Mouse (Mus musculus): ENCODE results near the gene Gimap7. TPM values are rescaled to one million over a fixed set of nuclear protein-coding genes. Genes with fewer than 3 reads are reported as not detected.

The Gimap7 gene
- polyA plus RNA-seq, 1 experiment from 2014 or later = 0.23 TPM

DNA sequence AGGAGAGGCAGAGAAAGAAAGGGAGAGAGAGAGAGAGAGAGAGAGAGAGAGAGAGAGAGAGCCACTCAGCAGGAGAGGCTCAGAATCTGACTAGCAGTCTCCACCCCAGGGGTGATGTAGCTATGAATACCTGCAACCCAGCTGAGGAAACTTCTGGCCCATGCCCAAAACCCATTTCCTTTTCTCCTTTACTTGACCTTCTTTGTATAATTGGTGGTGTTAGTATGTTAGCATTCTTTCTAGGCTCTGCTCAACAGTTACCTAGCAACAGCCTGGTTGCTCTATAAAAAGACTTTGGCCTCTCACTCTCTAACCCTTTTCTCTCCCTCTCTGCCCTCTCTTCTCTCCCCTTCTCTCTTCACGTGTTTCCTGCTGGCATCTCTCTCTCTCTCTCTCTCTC, 7.1 kb downstream of the Gimap7 start:
- no peaks in the 10 kb centered on the region for H3K9me3 ChIP-seq (replicated peaks)
- peaks cover 9% of the 10 kb centered on the region for H3K4me1 ChIP-seq (replicated peaks)
- no peak overlapping the region for H3K4me3 ChIP-seq
- H3K4me2 ChIP-seq = no peak overlapping the region
- ATAC-seq (replicated peaks; ENCODE audit: insufficient number of reproducible peaks, insufficient read depth, low FRiP score, low read depth) = peak; percentile 74
- WGBS = 0% methylated on average over 1 of the region's 1 CpGs
- no peak overlapping the region for H3K9ac ChIP-seq
- no peaks in the 10 kb centered on the region for H3K36me3 ChIP-seq
- no peaks in the 10 kb centered on the region for H3K27me3 ChIP-seq
- peak overlapping the region; percentile 47 for H3K27ac ChIP-seq

DNA sequence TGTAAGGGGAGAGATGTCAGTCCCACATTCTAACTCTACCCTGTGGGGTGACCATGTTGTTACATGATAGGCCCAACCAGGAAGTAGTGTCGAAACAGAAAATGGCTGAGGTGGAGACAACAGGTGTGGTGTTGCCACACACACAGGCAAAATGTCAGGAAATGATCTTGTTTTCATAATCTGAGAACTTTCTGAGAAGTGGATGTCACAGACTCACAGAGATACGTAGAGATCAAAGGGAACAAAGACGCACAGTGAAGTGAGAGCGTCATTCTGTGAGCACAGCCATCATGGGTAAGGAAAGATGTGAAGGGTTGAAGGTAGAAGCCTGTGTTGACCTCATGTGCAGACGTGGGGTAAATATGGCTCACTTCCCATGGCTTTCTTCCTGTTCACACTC, 9.3 kb downstream of the Gimap7 start:
- Histone ChIP-seq H3K4me2 (no peak overlapping the region), H3K27ac (no peak overlapping the region), H3K4me3 (no peak overlapping the region), H3K9me3 (replicated peaks) (no peaks in the 10 kb centered on the region), H3K27me3 (no peaks in the 10 kb centered on the region), H3K36me3 (no peaks in the 10 kb centered on the region), H3K4me1 (replicated peaks) (peaks cover 9% of the 10 kb centered on the region), H3K9ac (no peak overlapping the region)
- ATAC-seq (replicated peaks; ENCODE audit: insufficient number of reproducible peaks, insufficient read depth, low FRiP score, low read depth) = no peak
- 89% methylated on average over 5 of the region's 5 CpGs for WGBS

- WGBS = 36% methylated on average over 8 of the region's 8 CpGs
- Histone ChIP-seq H3K9me3 (replicated peaks) (no peaks in the 10 kb centered on the region), H3K9ac (no peak overlapping the region), H3K27me3 (no peaks in the 10 kb centered on the region), H3K4me3 (no peak overlapping the region), H3K36me3 (no peaks in the 10 kb centered on the region), H3K4me1 (replicated peaks) (no peaks in the 10 kb centered on the region), H3K4me2 (no peak overlapping the region), H3K27ac (no peak overlapping the region)
- ATAC-seq (replicated peaks; ENCODE audit: insufficient number of reproducible peaks, insufficient read depth, low FRiP score, low read depth) = no peak
These were observed 14.5 kb downstream of the Gimap7 start for GRCm38 (mm10) chr6:48732864-48733304.

- Histone ChIP-seq H3K4me2 (no peak overlapping the region), H3K9me3 (replicated peaks) (no peaks in the 10 kb centered on the region), H3K36me3 (no peaks in the 10 kb centered on the region), H3K9ac (no peak overlapping the region), H3K4me3 (no peak overlapping the region), H3K27ac (no peak overlapping the region), H3K4me1 (replicated peaks) (no peaks in the 10 kb centered on the region), H3K27me3 (no peaks in the 10 kb centered on the region)
- ATAC-seq (replicated peaks; ENCODE audit: insufficient number of reproducible peaks, insufficient read depth, low FRiP score, low read depth) = no peak
- WGBS = 87% methylated on average over 1 of the region's 1 CpGs
These were observed 15.2 kb downstream of the Gimap7 start for GRCm38 (mm10) chr6:48733660-48734059.

DNA sequence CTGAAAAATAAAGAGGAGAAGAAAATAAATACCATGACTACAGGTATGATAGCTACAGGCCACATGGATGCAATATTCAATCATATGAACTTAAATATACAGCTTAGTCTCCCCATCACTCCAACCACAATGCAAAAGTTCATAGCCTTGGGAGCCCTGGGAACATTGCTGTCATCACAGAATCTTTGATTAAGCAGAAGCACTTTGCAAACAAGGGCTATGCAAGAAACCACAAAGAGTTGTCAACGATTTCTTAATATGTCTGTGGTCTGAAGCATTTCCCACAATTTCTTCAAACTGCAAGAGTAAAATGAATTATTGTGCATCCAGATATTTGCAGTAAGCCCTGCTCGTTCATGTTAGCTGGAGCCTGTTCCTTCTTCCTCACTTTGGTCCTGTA, 18.6 kb downstream of the Gimap7 start:
- H3K36me3 ChIP-seq = no peaks in the 10 kb centered on the region
- no peak for ATAC-seq (replicated peaks; ENCODE audit: insufficient number of reproducible peaks, insufficient read depth, low FRiP score, low read depth)
- no peak overlapping the region for H3K27ac ChIP-seq
- no peak overlapping the region for H3K4me2 ChIP-seq
- H3K9me3 ChIP-seq (replicated peaks) = no peaks in the 10 kb centered on the region
- no peak overlapping the region for H3K4me3 ChIP-seq
- peaks cover 11% of the 10 kb centered on the region for H3K27me3 ChIP-seq
- no peak overlapping the region for H3K9ac ChIP-seq
- H3K4me1 ChIP-seq (replicated peaks) = 0 out of 2 replicates have a peak, but pooled peaks cover 2% of the 10 kb centered on the region
- 66% methylated on average over 2 of the region's 2 CpGs for WGBS

GRCm38 (mm10) chr6:48737688-48738087, 19.3 kb downstream of the Gimap7 start:
- H3K27ac ChIP-seq = no peak overlapping the region
- H3K36me3 ChIP-seq = no peaks in the 10 kb centered on the region
- H3K4me1 ChIP-seq (replicated peaks) = peaks cover 8% of the 10 kb centered on the region
- WGBS = 74% methylated on average over 5 of the region's 5 CpGs
- no peak overlapping the region for H3K4me3 ChIP-seq
- H3K27me3 ChIP-seq = peaks cover 17% of the 10 kb centered on the region
- no peaks in the 10 kb centered on the region for H3K9me3 ChIP-seq (replicated peaks)
- no peak for ATAC-seq (replicated peaks; ENCODE audit: insufficient number of reproducible peaks, insufficient read depth, low FRiP score, low read depth)
- no peak overlapping the region for H3K4me2 ChIP-seq
- H3K9ac ChIP-seq = no peak overlapping the region

DNA sequence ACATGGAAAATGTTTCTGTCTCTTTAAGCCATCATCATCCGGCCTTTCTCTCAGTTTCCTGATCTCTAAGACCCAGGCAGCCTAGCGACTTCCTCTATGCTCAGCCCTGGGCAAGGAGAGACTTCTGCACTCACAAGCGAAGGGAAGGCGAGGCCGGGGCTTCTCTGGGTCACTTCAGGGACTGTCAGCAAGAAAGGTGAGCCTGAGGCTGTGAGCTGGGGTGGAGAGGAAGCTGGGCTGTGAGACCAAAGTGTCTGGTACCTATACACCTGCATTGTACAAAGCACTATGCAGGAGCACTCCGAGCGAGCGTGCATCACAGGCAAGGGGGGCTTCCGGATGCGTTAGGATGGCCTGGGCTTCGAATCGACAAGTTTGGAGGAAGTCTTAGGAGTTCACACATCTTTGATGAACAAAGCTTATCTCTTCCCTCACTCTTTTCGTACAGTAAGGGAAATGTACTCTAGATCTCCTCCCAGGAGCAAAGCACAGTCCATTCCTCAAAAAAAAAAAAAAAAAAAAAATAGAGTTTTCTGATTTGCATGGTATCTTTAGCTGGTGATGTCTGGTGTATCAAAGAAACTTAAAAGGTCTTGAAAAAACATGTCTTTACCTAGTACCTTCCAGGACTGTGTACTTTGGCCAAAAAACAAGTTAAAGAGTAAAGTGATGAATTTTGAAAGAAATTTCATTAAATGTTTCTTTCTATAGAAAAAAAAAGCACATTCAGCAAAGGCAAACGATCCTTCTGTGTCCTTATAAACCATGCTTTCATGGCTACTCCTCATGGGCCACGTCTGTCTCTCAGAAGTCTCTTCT, 20.7 kb downstream of the Gimap7 start, which contains the start of gene Gimap1:
Gene Gimap1, plus strand, starts transcription at position 94 of the 819 bp plus-strand sequence.
- Histone ChIP-seq H3K4me3 (peak within 1 kb of the TSS; percentile 46), H3K4me2 (peak within 1 kb of the TSS; percentile 70), H3K27ac (peak within 1 kb of the TSS; percentile 82), H3K9me3 (replicated peaks) (no peaks in the 10 kb centered on the region), H3K9ac (peak within 1 kb of the TSS; percentile 45), H3K27me3 (peaks cover 25% of the 10 kb centered on the region), H3K4me1 (replicated peaks) (peaks cover 12% of the 10 kb centered on the region), H3K36me3 (no peaks in the 10 kb centered on the region)
- ATAC-seq (replicated peaks; ENCODE audit: insufficient number of reproducible peaks, insufficient read depth, low FRiP score, low read depth) = peak; percentile 59; the same call in 1 of the 2 replicates
- 61% methylated on average over 15 of the region's 15 CpGs for WGBS

DNA sequence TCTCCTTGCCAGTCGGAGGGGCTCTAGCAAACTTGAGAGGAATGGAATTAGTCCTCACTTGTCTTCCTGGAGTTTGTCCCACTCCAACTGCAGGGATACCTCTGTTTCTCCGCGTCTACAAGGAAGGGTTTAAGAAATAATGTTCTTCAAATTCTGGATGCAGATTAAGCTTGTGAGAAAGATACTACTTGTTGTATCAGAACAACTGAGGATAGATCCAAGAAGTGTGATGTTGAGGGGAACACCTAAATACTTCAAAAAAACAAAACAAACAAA, 21.3 kb downstream of the Gimap7 start:
- peak overlapping the region; percentile 82; the same call in 1 of the 2 replicates for H3K27ac ChIP-seq
- H3K9me3 ChIP-seq (replicated peaks) = no peaks in the 10 kb centered on the region
- peak overlapping the region; percentile 70; the same call in 1 of the 2 replicates for H3K4me2 ChIP-seq
- peaks cover 25% of the 10 kb centered on the region for H3K27me3 ChIP-seq
- peak overlapping the region; percentile 31 for H3K4me3 ChIP-seq
- WGBS = 65% methylated on average over 3 of the region's 3 CpGs
- peaks cover 12% of the 10 kb centered on the region for H3K4me1 ChIP-seq (replicated peaks)
- peak overlapping the region; percentile 29 for H3K9ac ChIP-seq
- no peak for ATAC-seq (replicated peaks; ENCODE audit: insufficient number of reproducible peaks, insufficient read depth, low FRiP score, low read depth)
- no peaks in the 10 kb centered on the region for H3K36me3 ChIP-seq

- 44% methylated on average over 3 of the region's 3 CpGs for whole genome bisulfite sequencing
These were observed 22.2 kb downstream of the Gimap7 start for GRCm38 (mm10) chr6:48740501-48741169.

GRCm38 (mm10) chr6:48741273-48741672, 22.9 kb downstream of the Gimap7 start:
- H3K36me3 ChIP-seq = no peaks in the 10 kb centered on the region
- peak overlapping the region; percentile 70 for H3K4me2 ChIP-seq
- peaks cover 12% of the 10 kb centered on the region for H3K4me1 ChIP-seq (replicated peaks)
- 24% methylated on average over 3 of the region's 3 CpGs for WGBS
- no peak for ATAC-seq (replicated peaks; ENCODE audit: insufficient number of reproducible peaks, insufficient read depth, low FRiP score, low read depth)
- H3K4me3 ChIP-seq = peak overlapping the region; percentile 4; the same call in 1 of the 2 replicates
- peaks cover 31% of the 10 kb centered on the region for H3K27me3 ChIP-seq
- H3K27ac ChIP-seq = peak overlapping the region; percentile 82; the same call in 1 of the 2 replicates
- H3K9ac ChIP-seq = no peak overlapping the region
- H3K9me3 ChIP-seq (replicated peaks) = no peaks in the 10 kb centered on the region

More at GRCm38 (mm10) chr6:48740501-48741169, 22.2 kb downstream of the Gimap7 start:
- Histone ChIP-seq H3K4me1 (replicated peaks) (peaks cover 12% of the 10 kb centered on the region), H3K36me3 (no peaks in the 10 kb centered on the region), H3K9ac (no peak overlapping the region), H3K4me2 (peak overlapping the region; percentile 70), H3K27me3 (peaks cover 26% of the 10 kb centered on the region), H3K4me3 (peak overlapping the region; percentile 31), H3K9me3 (replicated peaks) (no peaks in the 10 kb centered on the region), H3K27ac (peak overlapping the region; percentile 82)
- ATAC-seq (replicated peaks; ENCODE audit: insufficient number of reproducible peaks, insufficient read depth, low FRiP score, low read depth) = no peak

GRCm38 (mm10) chr6:48741711-48742206, 23.3 kb downstream of the Gimap7 start:
- peak overlapping the region; percentile 70 for H3K4me2 ChIP-seq
- H3K9me3 ChIP-seq (replicated peaks) = no peaks in the 10 kb centered on the region
- H3K27ac ChIP-seq = no peak overlapping the region; the same call in 1 of the 2 replicates
- H3K36me3 ChIP-seq = no peaks in the 10 kb centered on the region
- no peak for ATAC-seq (replicated peaks; ENCODE audit: insufficient number of reproducible peaks, insufficient read depth, low FRiP score, low read depth)
- peaks cover 31% of the 10 kb centered on the region for H3K27me3 ChIP-seq
- H3K4me1 ChIP-seq (replicated peaks) = peaks cover 13% of the 10 kb centered on the region
- no peak overlapping the region for H3K9ac ChIP-seq
- WGBS = 30% methylated on average over 9 of the region's 9 CpGs
- H3K4me3 ChIP-seq = no peak overlapping the region
